Mouse (Mus musculus) neural tube, embryonic 10.5 days (tissue): ENCODE measurements around the gene Cyp2c23.

Source experiments
- DNase-seq: peaks from one replicate; pipeline ENCODE4 v3.0.0-alpha.2; 2017; ENCODE audit warnings: low spot score; ENCODE audit errors: extremely low spot score

The Cyp2c23 gene

DNA sequence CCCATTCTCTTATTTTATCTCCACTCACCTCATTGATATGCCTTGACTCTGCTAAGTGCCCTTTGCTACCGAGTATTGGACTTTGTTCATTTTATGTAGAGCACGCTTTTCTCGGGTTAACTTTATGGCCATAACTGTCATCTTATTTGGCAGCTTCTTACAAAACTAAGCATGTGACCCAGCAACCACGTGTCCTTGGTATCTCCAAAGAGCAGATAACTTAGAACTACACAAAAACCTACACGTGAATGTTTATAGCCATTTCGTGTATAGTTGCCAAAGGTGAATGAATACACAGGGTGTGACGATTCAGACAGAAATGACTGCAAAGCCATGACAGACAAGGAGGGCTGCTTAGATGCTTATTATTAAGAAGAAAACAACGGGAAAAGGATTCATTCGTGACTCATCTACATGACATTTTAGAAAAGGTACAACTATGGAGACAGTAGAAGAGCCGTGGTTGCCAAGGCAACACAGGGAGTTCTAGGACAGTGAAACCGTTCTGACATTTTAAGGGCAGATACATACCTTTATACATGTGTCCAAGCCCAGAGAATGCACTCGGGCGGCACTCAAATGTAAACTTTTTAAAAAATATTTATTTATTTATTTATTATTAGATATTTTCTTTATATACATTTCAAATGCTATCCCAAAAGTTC lies 4.0 kb downstream of the Cyp2c23 start:
- no peak for DNase-seq

GRCm38 (mm10) chr19:44023066-44023465 lies 5.9 kb downstream of the Cyp2c23 start:
- DNase-seq: no peak

GRCm38 (mm10) chr19:44021502-44021901 lies 7.5 kb downstream of the Cyp2c23 start:
- DNase-seq: no peak

DNA sequence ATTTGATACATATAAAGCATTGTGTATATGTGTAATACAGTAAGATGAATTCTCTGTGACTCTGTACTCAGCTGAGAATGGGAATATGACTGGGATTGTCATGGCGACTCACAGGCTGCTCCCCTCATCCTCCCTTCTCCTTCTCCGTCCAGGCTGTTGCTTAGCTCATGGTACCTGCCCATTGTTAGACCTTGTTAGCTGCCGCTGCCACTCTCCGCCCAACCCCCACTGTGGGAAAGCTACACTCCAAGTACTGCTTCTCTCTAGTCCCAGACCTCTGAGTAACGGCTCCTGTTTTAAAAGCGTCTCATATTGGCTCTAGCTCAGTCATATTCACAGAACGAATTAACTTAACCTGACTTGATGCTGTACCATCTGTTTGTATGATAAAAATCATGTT lies 9.3 kb downstream of the Cyp2c23 start:
- DNase-seq: no peak

GRCm38 (mm10) chr19:44013862-44014261 lies 15.1 kb downstream of the Cyp2c23 start:
- DNase-seq: no peak

DNA sequence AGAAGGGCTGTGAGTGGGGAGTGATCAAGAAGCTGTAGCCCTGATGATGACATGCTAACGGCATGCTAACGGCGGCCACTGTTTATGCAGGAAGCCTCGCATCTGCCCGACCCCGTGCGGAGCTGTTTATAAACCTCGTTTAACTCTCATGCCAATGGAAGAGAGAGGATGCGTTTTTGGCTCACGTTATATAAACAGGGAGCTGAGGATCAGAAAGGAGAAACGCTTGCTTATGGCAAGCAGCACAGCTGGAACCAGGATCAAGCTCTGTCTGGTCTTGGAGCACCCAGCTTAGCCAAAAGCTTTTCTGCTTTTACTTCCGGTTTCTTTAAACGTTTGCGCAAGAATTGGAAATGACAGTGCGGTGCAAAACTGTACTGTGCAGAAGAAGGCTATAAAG lies 20.2 kb downstream of the Cyp2c23 start:
- no peak for DNase-seq

DNA sequence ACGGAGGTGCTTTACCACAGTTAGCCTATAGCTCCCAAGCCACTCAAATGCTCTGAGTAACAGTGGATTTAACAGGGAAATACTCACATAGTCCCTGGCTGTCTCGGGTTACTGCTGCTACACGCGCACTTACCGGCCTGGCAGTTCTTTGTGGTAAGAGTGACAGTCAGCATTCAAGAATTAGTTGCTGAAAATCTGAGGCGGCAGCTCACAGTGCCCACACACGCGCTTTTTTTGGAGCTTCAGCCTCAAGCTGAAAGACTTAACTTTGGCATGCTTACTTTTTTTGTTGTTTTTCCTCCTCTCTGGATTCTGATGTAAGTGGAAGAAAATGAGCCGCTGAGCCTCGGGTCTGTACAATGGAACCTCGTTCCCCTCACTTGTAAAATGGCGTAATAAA lies 21.8 kb downstream of the Cyp2c23 start:
- no peak for DNase-seq

DNA sequence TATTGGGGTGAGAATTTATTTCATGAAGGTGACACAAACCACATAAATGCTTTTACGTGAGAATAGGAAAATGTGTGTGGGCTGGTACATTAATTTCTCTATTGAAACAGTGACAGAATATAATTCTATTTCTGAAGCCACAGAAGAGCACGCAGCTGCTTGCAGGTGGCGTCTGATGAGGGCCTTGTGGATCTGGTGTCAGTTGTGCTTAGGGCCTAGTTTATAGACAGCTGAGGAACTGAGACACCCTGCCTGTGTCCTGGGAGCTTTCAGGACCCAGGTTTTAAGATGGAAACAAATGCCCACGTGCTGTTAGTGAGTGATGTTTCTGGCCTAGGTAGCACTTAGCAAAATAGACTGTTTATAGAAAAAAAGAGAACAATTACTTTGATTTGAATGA lies 24.0 kb downstream of the Cyp2c23 start:
- DNase-seq: no peak

- no peak for DNase-seq
Measured at GRCm38 (mm10) chr19:44004261-44004660, 24.7 kb downstream of the Cyp2c23 start.

DNA sequence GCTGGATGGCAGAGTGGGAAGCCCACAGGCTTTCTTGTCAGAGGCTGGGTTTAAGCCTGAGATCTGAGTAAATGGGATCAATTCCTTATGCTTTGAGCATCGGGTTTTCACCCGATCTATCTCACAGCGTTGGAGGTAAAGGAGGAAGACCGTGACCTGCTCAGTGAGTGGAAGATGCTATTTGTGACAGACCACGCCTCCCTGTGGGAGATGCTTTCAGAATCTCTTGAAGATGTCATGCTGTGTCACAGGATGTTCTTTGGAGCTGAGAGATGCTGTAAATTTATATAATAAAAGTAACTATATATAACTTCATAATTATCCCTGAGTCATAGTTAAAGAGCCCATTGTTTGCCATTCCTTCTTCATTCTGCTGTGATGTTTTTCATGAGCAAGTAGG lies 28.3 kb downstream of the Cyp2c23 start:
- DNase-seq: no peak

DNA sequence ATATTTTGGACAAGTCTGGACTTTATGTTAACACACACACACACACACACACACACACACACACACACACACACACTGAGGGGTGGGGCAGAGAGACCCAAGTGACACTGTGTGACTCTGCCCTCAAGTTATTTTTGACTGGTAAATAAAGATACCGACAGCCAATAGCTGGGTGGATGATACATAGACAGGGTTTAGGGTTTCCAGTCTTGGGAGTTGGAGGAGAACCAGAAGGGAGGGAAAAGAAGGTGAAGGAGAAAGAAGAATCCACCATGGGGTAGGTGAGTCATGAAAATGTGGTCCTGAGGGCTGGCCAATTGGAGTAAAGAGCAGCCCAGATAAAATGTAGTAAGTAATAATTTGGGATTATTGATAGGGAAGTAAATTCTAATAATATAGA lies 28.9 kb downstream of the Cyp2c23 start:
- DNase-seq: no peak

GRCm38 (mm10) chr19:43998802-43999527 lies 30.0 kb downstream of the Cyp2c23 start:
- DNase-seq: no peak

DNA sequence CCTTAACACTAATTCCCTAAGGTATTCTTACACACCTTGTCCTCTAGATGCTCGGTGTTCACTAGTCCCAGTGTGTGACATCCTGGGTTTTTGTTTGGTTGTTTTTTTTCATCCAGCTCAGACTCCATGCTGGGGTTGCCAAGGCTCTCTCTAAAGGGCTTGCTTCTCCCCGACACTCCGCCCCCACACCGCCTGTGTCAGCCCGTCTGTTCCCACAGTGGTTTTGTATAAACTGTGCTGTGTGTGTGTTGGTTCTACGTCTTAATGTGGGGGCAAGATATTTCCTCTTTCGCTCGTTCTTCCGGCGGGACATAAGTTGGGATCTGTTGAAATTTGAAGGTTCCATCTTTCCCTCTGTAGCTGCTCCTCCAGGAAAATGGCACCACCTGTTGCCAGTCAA lies 30.9 kb downstream of the Cyp2c23 start:
- DNase-seq: no peak

DNA sequence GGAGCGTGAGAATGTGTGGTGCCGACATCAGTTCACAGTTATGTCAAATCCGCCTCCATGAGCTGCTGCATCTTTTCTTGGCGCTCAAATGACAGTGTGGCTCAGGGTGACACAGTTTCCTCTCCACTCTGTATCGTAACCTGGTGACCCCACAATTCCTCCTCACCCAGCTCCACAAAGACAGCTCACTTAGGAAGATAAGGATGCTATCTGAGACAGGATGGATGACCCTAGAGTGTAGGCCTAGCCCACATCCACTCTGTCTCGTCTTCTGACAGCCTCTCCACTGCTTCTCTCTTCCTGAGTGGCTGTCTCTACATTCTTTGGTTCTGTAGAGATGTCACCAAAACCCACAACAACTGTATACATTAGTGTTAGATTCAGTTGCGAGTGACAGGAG lies 33.6 kb downstream of the Cyp2c23 start:
- DNase-seq: no peak

DNA sequence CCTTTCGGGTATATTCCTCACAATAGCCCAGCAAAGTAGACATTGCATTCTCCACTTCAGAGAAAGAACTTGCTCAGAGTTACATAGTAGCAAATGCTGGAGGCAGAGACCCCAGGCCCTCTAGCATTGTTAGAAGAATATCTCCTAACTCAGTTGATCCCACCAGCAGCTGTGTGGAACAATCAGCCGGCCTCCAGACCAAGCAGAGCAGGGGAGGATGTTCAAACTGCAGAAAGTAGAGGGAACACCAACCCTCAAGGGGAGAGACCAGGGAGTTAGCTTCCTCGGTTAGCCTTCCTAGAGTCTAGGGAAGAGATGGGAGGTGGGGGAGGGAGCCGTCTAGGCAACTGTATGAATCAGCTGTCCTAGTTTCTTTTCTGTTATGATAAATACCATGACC lies 36.5 kb downstream of the Cyp2c23 start:
- DNase-seq: no peak

DNA sequence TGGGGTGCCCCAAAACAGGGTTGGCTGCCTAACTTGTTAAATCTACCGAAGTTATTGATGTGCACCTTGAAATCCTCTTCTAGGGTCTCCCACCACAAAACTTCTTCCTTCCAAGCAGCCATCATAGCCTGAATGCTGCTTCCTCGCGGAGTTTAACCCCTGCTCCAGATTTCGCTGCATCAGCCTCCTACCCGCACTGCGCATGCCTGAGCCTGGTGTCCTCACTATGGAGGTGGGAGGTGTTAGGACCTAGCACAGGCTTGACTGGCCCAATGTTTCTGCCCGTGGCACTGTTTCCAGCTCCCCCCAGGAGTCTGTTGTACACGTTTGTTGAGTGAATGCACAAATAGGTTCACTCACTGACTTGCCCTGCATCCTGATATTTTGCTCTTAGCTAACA lies 38.6 kb downstream of the Cyp2c23 start:
- DNase-seq: no peak

DNA sequence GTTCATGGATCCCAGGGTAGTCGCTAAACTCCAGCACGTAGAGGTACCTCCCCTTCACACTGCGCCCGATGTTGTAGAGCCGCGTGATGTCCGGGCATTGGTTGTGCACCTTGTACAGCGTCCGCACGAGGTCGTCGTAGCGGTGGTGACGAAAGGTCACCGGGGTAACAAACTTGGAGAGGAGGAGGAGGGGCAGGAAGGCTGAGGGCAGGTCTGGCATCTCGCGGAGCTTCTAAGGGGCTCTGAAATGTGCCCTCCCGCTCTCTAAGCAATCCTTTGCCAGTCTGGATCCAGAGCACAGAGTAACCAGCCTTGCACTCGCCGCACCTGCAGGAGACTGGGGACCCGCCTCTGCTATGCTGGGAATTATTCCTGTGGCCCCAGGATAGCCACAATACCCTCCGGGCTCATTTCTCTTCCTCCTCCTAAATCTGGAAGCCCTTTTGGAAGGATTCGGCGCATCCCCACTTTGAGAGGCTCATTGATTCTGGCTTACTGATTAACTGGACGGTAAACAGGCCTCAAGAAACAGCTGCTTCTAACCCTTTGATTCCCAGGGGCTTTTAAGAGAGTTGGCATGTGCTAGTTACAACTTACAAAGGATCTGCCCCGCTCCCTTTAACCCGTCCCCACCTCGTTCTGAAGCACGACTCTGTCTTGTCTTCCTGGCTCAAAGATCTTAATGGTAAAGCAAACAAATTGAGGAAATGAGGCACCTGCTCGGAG lies 42.8 kb downstream of the Cyp2c23 start, which contains the start of gene Cpn1:
Gene Cpn1, minus strand, starts transcription at position 488 of the 726 bp plus-strand sequence.
- peak; percentile 28 for DNase-seq

GRCm38 (mm10) chr19:43981992-43982391 lies 47.0 kb downstream of the Cyp2c23 start:
- DNase-seq: no peak

- DNase-seq: no peak
Measured at GRCm38 (mm10) chr19:43980711-43981110, 48.3 kb downstream of the Cyp2c23 start.

DNA sequence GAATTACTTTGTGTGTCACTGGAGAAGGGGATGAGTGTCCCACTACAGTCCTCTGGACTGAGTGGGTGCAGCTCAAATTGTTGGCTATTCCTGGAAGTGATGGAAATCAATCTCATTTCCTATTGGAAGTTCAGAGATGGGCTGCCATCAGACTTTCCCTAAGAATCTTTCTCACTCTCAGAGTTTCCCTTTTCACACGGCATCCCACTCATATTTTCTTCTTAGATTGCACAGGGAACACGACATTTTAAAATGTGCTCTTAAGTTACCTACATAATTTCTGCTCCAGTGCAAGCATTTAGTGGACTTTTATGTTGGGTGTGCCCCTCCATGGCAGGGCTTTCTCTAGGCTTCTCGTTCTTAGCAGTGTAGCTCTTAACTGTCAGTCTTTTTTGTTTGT lies 51.2 kb downstream of the Cyp2c23 start:
- DNase-seq: no peak

- no peak for DNase-seq
Measured at GRCm38 (mm10) chr19:43976661-43977060, 52.3 kb downstream of the Cyp2c23 start.

GRCm38 (mm10) chr19:43974221-43974620 lies 54.8 kb downstream of the Cyp2c23 start:
- DNase-seq: no peak
